Mouse (Mus musculus) hindbrain, embryonic 12.5 days (tissue): ENCODE measurements around the gene Prcd. TPM values are rescaled to one million over a fixed set of nuclear protein-coding genes. Genes with fewer than 3 reads are reported as not detected.
"Not testable (repeated sequence)": the region's sequence is repeated elsewhere in the genome, so short reads cannot be mapped to it uniquely, and the experiment has no call there.

Experiments
- ATAC-seq: fragments of 200-750 bp; cut with Nextera tagmentation; 2 replicates; pipeline ENCODE4 v1.8.0; 2017; ENCODE audit warnings: moderate TSS enrichment; ENCODE audit not compliant: low FRiP score
- H3K27ac ChIP-seq: fragments of 300-500 bp; sonication (generic); 2 replicates; pipeline ENCODE4 v1.5.1; 2016; ENCODE audit warnings: mild to moderate bottlenecking
- H3K27me3 ChIP-seq: fragments of 300-500 bp; sonication (generic); 2 replicates; pipeline ENCODE4 v1.6.1; 2016; ENCODE audit warnings: mild to moderate bottlenecking
- H3K36me3 ChIP-seq: fragments of 300-500 bp; sonication (generic); 2 replicates; pipeline ENCODE4 v1.6.1; 2016; ENCODE audit warnings: mild to moderate bottlenecking
- H3K4me1 ChIP-seq: fragments of 300-500 bp; sonication (generic); 2 replicates; pipeline ENCODE4 v1.6.1; 2016
- H3K4me2 ChIP-seq: fragments of 300-500 bp; sonication (generic); replicated peaks from 2 replicates; pipeline ENCODE4 v1.6.1; 2016; ENCODE audit warnings: mild to moderate bottlenecking
- H3K4me3 ChIP-seq: fragments of 300-500 bp; sonication (generic); 2 replicates; pipeline ENCODE4 v1.5.1; 2016; ENCODE audit warnings: mild to moderate bottlenecking
- H3K9ac ChIP-seq: fragments of 300-500 bp; sonication (generic); 2 replicates; pipeline ENCODE4 v1.6.1; 2016; ENCODE audit warnings: mild to moderate bottlenecking, moderate library complexity
- H3K9me3 ChIP-seq: fragments of 300-500 bp; sonication (generic); replicated peaks from 2 replicates; pipeline ENCODE4 v1.6.1; 2016; ENCODE audit warnings: mild to moderate bottlenecking
- WGBS: fragments of 180-500 bp; shearing (Covaris S2); methylation state at CpG from one replicate; pipeline ENCODE4 v1.1.7; 2016; 5-methylcytosine and 5-hydroxymethylcytosine counted together
- polyA plus RNA-seq: library from polyadenylated mRNA; unstranded; fragments of >200 nt; fragmentation: Nextera tagmentation; extraction: Ambion mirVana; gene quantifications from 2 replicates; pipeline ENCODE4 v1.2.1, GENCODE M21; 2016

The Prcd gene
- 0.34 and 0.43 TPM in 2 replicates for polyA plus RNA-seq

DNA sequence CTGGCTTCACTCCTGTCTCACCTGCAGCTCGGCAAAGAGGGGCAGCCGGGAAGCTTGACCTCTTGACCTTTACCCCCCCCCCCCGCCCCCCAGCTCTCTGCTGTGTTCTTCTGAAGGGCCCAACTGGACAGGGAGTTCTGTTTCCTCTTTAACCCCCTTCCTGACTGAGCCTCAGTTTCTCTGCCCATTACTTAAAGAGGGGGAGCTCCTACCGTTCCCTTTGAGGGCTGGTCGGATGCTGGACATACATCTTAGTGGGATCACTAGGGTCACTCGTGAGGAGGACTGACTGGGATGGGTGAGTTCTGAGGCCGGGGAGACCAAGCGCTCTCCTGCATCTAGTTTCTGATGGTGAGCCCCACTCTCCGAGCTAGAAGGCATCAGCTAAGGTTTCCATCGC lies at the start of gene Prcd:
Gene Prcd (plus strand): TSS at position 301 of the 400 bp plus-strand sequence.
- peaks cover 44% of the 10 kb centered on the region for H3K4me1 ChIP-seq
- peak within 1 kb of the TSS; percentile 49 for H3K4me3 ChIP-seq
- no peak for ATAC-seq
- no peaks in the 10 kb centered on the region for H3K9me3 ChIP-seq
- peak within 1 kb of the TSS; percentile 95 for H3K4me2 ChIP-seq
- WGBS = 3% methylated on average over 10 of the region's 10 CpGs
- H3K9ac ChIP-seq = peak within 1 kb of the TSS; percentile 67
- peaks cover 68% of the 10 kb centered on the region for H3K27me3 ChIP-seq
- H3K36me3 ChIP-seq = no peaks in the 10 kb centered on the region
- no peak within 1 kb of the TSS for H3K27ac ChIP-seq

DNA sequence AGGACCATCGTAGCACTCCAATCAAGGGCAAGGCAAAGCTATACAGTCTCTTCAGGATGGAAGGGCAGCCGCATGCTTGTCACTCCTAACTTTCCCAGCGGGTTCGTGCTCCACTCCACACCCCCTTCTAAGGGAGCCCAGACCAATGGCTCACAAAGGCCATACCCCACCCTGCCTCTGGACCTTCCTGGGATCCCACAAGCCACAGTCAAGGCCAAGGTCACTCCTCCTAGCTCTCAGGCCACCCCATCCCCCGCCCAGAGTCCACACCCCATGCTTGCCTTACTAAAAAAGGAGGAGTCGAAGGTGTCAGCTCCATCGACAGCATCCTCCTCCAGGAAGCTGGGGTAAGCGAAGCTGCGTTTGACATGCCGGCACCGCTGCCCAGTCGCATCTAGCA lies 49.2 kb upstream of the Prcd start:
- no peaks in the 10 kb centered on the region for H3K27me3 ChIP-seq
- no peak overlapping the region for H3K4me2 ChIP-seq
- 90% methylated on average over 12 of the region's 12 CpGs for WGBS
- H3K27ac ChIP-seq = no peak overlapping the region
- no peak overlapping the region for H3K9ac ChIP-seq
- no peaks in the 10 kb centered on the region for H3K9me3 ChIP-seq
- H3K36me3 ChIP-seq = no peaks in the 10 kb centered on the region
- no peaks in the 10 kb centered on the region; the same call in 1 of the 2 replicates for H3K4me1 ChIP-seq
- no peak overlapping the region for H3K4me3 ChIP-seq
- ATAC-seq = no peak

DNA sequence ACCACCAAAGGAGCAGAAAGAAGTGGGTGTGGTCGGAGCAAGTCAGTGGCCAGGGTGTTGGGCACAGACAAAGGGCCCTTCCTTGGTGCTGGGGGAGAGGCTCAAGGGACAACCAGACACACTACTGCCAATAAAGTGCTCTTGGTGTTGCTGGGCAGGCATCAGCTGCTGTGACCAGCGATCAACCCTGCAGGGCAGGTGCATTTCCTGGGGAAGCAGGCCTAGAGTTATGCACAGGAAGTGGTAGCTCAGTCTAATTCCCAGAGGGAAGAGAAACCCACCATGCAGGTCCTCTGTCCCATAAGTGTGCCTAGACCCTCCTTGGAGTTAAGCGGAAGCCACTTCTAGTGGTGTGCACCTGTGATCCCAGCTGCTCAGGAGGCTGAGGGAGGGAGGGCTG lies 45.6 kb upstream of the Prcd start:
- H3K9ac ChIP-seq = no peak overlapping the region
- WGBS = 85% methylated on average over 3 of the region's 3 CpGs
- no peak for ATAC-seq
- H3K36me3 ChIP-seq = no peaks in the 10 kb centered on the region
- H3K27me3 ChIP-seq = no peaks in the 10 kb centered on the region
- H3K27ac ChIP-seq = no peak overlapping the region
- H3K4me1 ChIP-seq = no peaks in the 10 kb centered on the region; the same call in 1 of the 2 replicates
- H3K4me2 ChIP-seq = no peak overlapping the region
- H3K4me3 ChIP-seq = no peak overlapping the region
- no peaks in the 10 kb centered on the region for H3K9me3 ChIP-seq

DNA sequence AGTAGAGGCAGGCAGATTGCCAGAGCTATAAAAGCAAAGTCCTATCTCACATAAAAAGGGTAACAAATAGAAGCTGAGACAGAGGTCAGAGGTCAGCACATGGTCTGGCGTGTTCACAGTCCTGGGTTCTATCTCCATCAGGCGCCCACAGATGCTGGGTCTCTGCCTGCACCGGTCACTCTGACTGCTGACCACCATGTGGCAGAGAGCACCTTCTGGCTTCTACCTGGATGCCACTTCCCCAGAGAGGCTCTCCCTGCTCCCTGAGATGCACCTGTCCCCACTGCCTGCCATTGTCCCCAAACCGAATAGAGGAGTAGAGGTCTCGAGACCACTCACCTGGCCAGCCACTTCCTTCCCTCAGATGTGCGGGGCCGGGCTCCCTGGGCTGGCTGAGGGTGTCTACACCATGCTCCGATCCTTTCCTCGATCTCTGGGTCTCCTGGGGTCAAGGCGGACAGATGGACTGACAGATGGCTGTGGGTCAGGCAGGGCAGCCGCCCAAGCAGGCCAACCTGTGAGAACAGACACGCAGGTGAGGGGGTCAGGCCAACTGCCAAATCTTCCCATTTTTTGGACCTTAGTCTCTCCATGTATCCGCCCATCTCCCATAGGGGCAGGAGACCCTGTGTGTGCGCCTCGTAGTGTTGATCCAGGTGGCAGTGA lies 43.2 kb upstream of the Prcd start:
- no peaks in the 10 kb centered on the region for H3K9me3 ChIP-seq
- H3K4me1 ChIP-seq = no peaks in the 10 kb centered on the region; the same call in 1 of the 2 replicates
- no peak for ATAC-seq
- no peak overlapping the region for H3K4me2 ChIP-seq
- no peaks in the 10 kb centered on the region for H3K36me3 ChIP-seq
- H3K27ac ChIP-seq = no peak overlapping the region
- H3K4me3 ChIP-seq = no peak overlapping the region
- no peak overlapping the region for H3K9ac ChIP-seq
- no peaks in the 10 kb centered on the region for H3K27me3 ChIP-seq
- WGBS = 85% methylated on average over 15 of the region's 15 CpGs

DNA sequence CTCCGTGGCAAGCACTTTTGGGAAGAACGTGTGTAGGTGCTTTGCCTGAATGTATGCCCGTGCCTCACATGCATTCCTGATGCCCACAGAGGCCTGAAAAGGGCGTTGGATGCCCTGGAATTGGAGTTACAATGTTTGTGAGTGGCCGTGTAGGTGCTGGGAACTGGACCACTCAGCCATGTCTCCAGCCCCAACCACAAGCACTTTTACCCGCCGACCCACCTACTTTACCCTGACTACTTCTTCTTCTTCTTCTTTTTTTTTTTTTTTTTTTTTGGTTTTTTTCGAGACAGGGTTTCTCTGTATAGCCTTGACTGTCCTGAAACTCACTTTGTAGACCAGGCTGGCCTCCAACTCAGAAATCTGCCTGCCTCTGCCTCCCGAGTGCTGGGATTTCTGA lies 42.2 kb upstream of the Prcd start:
- H3K36me3 ChIP-seq, H3K4me3 ChIP-seq, H3K4me2 ChIP-seq, H3K4me1 ChIP-seq, H3K9ac ChIP-seq, H3K27me3 ChIP-seq, H3K27ac ChIP-seq, H3K9me3 ChIP-seq, ATAC-seq: not testable (repeated sequence)
- 87% methylated on average over 9 of the region's 9 CpGs for WGBS

DNA sequence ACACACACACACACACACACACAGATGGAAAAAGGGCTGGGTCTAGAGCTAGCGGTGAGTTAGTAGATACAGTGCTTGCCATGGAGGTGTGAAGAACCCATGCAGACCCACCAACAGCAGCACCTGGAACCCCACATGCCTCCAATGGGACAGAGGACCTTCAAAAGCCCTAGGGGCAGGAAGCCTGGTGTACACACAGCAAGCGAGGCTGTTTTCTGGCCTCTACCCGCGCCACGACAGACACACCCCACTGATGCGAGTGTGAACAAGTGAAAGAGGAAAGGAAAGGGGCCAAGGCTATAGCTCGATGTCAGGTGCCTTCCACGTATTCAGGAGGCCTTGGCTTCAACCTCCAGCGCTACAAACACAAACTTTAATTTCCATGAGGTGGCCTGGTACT lies 41.5 kb upstream of the Prcd start:
- Histone ChIP-seq H3K27ac (no peak overlapping the region), H3K9ac (no peak overlapping the region), H3K4me3 (no peak overlapping the region), H3K4me2 (no peak overlapping the region), H3K36me3 (no peaks in the 10 kb centered on the region), H3K27me3 (no peaks in the 10 kb centered on the region), H3K9me3 (no peaks in the 10 kb centered on the region), H3K4me1 (peaks cover 8% of the 10 kb centered on the region)
- 91% methylated on average over 9 of the region's 9 CpGs for WGBS
- no peak for ATAC-seq

DNA sequence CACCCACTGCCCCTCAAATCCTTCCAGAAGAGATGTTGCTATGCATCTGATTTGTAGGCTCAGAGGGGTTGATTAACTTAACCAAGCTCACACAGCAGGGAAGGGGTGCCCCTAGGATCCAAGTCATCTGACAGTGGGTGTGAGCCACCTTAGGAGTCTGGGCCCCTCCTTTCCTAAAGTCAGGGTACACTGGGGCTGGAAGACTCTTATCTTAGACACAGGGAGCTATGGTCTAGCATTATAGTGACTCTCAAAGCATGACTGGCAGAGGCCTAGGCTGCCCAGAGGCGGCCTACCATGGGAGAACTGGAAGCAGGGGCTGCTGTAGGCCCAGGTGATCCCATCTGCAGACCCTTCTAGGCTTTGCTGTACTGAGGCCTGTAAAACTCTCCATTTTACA lies 40.8 kb upstream of the Prcd start:
- H3K4me1 ChIP-seq = peaks cover 8% of the 10 kb centered on the region
- no peak overlapping the region for H3K9ac ChIP-seq
- no peak overlapping the region for H3K27ac ChIP-seq
- 100% methylated on average over 1 of the region's 1 CpGs for WGBS
- H3K4me2 ChIP-seq = no peak overlapping the region
- no peak for ATAC-seq
- H3K4me3 ChIP-seq = no peak overlapping the region
- no peaks in the 10 kb centered on the region for H3K27me3 ChIP-seq
- no peaks in the 10 kb centered on the region for H3K36me3 ChIP-seq
- no peaks in the 10 kb centered on the region for H3K9me3 ChIP-seq

DNA sequence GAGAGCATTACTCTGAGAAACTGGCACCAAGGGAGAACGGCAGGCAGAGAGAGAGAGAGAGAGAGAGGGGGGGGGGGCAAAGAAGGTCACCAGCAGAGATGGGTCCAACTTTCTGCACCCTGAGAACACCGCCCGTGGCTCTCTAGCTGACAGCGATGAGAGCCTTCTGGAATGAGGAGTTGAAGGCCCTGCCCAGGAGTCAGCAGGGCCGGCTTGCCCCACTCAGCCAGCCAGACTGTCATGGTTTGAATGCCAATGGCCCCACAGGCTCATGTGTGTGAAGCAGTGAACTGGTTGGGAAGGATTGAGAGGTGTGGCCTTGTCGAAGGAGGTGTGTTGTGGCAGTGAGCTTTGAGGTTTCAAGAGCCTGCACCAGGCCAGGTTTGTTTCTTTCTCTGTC lies 40.1 kb upstream of the Prcd start:
- no peaks in the 10 kb centered on the region for H3K36me3 ChIP-seq

DNA sequence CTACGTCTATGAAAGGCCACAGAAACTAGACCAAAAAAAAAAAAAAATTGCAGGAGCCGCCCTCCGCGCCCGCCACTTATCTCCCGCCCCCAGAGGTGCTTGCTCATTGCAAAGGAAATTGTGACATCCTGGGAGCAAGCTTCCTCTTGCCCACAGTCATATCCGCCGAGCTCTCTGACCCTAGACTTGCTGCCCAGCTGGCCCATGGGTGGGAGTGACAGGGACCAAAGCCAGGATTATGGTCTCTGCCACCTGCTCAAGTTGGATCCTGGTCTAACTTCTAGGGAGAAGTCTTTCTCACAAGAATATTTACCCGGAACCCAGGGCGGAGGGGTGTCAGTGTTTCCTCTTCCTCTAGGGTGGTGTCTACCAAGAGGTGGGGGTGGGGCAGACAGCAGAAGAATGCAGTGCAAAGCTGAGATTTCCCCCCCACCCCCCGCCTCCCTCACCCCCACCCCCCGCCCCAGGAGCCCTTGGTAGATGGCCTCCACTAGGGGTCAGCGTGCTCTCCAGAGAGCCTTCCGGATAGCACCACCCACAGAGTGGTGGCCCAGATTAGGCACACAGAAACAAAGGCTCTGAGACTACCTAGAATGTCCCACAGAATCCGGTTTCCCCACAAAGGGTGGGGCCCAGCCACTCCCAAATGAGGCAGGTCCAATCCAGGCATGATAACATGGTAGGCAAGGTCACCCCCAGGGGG lies 37.4 kb upstream of the Prcd start:
- 0 out of 2 replicates have a peak, but pooled peaks cover 6% of the 10 kb centered on the region for H3K27me3 ChIP-seq
- no peak overlapping the region for H3K4me2 ChIP-seq
- no peaks in the 10 kb centered on the region for H3K9me3 ChIP-seq
- H3K36me3 ChIP-seq = no peaks in the 10 kb centered on the region
- no peak overlapping the region for H3K4me3 ChIP-seq
- no peak overlapping the region for H3K27ac ChIP-seq
- WGBS = 50% methylated on average over 15 of the region's 15 CpGs
- H3K4me1 ChIP-seq = peaks cover 25% of the 10 kb centered on the region
- H3K9ac ChIP-seq = no peak overlapping the region
- no peak for ATAC-seq

More for the DNA sequence above, 40.1 kb upstream of the Prcd start:
- Histone ChIP-seq H3K4me1 (peaks cover 8% of the 10 kb centered on the region), H3K27me3 (no peaks in the 10 kb centered on the region), H3K9ac (no peak overlapping the region), H3K27ac (no peak overlapping the region), H3K9me3 (no peaks in the 10 kb centered on the region), H3K4me2 (no peak overlapping the region), H3K4me3 (no peak overlapping the region)
- WGBS = 97% methylated on average over 6 of the region's 6 CpGs
- no peak for ATAC-seq

DNA sequence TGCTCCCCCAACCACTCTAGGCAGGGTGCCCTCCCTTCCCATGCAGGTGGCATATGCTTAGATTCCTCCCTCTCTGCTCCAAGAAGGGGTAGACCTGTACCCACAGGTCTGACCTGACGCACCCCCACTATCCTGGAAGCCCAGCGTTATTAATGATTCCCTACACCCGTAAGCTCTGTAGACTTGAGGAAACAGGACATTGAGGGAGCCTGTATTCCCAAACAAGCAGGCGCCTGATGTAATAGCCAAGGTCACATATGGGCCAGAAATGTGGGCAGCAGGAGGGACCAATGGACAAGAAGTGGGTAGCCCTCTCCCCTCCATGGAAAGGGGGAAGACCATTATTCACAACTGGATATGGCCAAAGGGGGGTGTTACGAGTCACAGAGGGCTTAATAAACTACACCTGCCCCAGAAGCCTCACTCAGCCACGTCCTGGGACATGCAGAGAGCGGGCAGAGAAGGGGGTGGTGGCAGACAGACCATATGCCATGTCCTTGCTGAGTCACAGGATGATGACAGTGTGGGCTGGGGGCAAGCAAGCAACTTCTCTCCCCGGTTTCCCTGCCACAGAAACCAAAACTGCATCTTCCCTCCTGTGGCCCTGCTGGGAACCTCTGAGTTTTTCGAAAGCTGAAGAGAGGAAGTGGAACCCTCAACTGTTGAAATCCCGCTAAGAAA lies 36.8 kb upstream of the Prcd start:
- H3K9me3 ChIP-seq = no peaks in the 10 kb centered on the region
- no peak for ATAC-seq
- H3K36me3 ChIP-seq = no peaks in the 10 kb centered on the region
- no peak overlapping the region for H3K27ac ChIP-seq
- H3K9ac ChIP-seq = no peak overlapping the region
- H3K4me3 ChIP-seq = no peak overlapping the region
- no peak overlapping the region for H3K4me2 ChIP-seq
- WGBS = 79% methylated on average over 10 of the region's 10 CpGs
- peaks cover 32% of the 10 kb centered on the region for H3K4me1 ChIP-seq
- peaks cover 13% of the 10 kb centered on the region; the same call in 1 of the 2 replicates for H3K27me3 ChIP-seq

DNA sequence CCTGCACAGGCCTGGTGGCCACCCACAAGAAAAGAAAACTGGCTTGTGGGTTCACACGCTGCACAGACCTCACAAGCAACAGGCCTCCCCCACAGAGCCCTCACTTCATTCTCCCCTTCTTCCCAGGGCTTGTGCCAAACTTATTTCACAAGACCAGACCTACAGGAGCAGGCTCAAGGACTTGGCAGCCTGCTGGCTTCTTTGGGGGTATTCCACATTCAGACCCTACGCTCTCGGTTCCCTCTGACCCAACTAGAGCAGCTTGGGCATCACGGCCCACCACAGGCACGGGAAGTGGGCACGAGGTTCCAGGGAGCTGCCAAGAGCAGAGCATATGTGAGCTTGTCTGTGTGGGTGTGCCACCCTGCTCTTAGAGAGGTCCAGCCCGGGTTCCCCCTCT lies 35.7 kb upstream of the Prcd start:
- Histone ChIP-seq H3K9ac (no peak overlapping the region), H3K4me1 (peaks cover 35% of the 10 kb centered on the region), H3K9me3 (no peaks in the 10 kb centered on the region)

DNA sequence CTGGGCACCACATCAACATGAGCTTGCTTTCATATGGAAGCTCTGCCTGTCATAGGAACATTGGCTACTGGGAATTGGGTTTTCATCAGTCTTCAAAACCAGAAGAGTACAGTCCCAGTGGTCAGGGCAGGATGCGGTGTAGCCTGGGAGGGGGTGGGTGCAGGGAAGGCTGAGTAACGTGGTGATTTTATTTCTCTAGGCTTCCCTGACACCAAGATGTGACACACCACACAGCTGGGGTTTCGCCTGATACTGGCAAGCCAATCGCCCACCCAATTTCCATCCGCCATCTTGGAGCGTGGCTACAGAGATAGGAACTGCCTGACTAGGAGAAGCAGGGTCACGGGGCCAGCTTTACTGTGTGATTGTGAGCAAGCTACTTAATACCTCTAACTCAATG lies 34.7 kb upstream of the Prcd start:
- no peak overlapping the region for H3K27ac ChIP-seq
- no peak overlapping the region for H3K9ac ChIP-seq
- no peak overlapping the region for H3K4me2 ChIP-seq
- H3K4me1 ChIP-seq = peaks cover 40% of the 10 kb centered on the region
- no peaks in the 10 kb centered on the region for H3K36me3 ChIP-seq
- 90% methylated on average over 7 of the region's 7 CpGs for WGBS
- no peak overlapping the region for H3K4me3 ChIP-seq
- no peak for ATAC-seq
- H3K9me3 ChIP-seq = no peaks in the 10 kb centered on the region
- peaks cover 32% of the 10 kb centered on the region for H3K27me3 ChIP-seq

More for the DNA sequence above, 35.7 kb upstream of the Prcd start:
- Histone ChIP-seq H3K4me3 (no peak overlapping the region), H3K27ac (no peak overlapping the region), H3K36me3 (no peaks in the 10 kb centered on the region), H3K4me2 (no peak overlapping the region), H3K27me3 (peaks cover 22% of the 10 kb centered on the region)
- WGBS = 87% methylated on average over 7 of the region's 7 CpGs
- ATAC-seq = no peak
